Mouse (Mus musculus): ENCODE results near the gene Rpl23a. TPM values are rescaled to one million over a fixed set of nuclear protein-coding genes. Genes with fewer than 3 reads are reported as not detected.

The Rpl23a gene
- polyA plus RNA-seq, 1 experiment = 4,612 TPM

- no peaks in the 10 kb centered on the region for H3K79me2 ChIP-seq (ENCODE audit: control insufficient read depth, insufficient read depth)
- TF ChIP-seq CEBPB (IDR thresholded peaks at IDR 0.05; ENCODE audit: low read depth) = no peak
- TF ChIP-seq MYOG (IDR thresholded peaks at IDR 0.05; ENCODE audit: control insufficient read depth, extremely low read depth, insufficient read length) = no peak
- TF ChIP-seq USF1 (IDR thresholded peaks at IDR 0.05; ENCODE audit: low read depth) = no peak
- TF ChIP-seq FOSL1 (IDR thresholded peaks at IDR 0.05; ENCODE audit: insufficient read depth, low read length, poor library complexity, severe bottlenecking) = no peak
- no peak for TF ChIP-seq MAX (IDR thresholded peaks at IDR 0.05)
- no peak for TF ChIP-seq MYOD1 (IDR thresholded peaks at IDR 0.05; ENCODE audit: control insufficient read depth, insufficient read length, low read depth)
- no peak for TF ChIP-seq CTCF (IDR thresholded peaks at IDR 0.05; ENCODE audit: control insufficient read depth, insufficient read depth, insufficient read length)
- no peak overlapping the region for H3ac ChIP-seq (ENCODE audit: control insufficient read depth, insufficient read length, low read depth)
- H3K4me3 ChIP-seq (ENCODE audit: insufficient read depth, poor library complexity, severe bottlenecking) = no peak overlapping the region
- H3K36me3 ChIP-seq (ENCODE audit: control insufficient read depth, insufficient read depth) = peaks cover 7% of the 10 kb centered on the region
- no peaks in the 10 kb centered on the region for H3K27me3 ChIP-seq (ENCODE audit: control insufficient read depth, insufficient read depth, insufficient read length)
- no peaks in the 10 kb centered on the region for H3K79me3 ChIP-seq (ENCODE audit: low read depth)
Observed at GRCm38 (mm10) chr11:78172748-78173383, 10.5 kb downstream of the Rpl23a start.

DNA sequence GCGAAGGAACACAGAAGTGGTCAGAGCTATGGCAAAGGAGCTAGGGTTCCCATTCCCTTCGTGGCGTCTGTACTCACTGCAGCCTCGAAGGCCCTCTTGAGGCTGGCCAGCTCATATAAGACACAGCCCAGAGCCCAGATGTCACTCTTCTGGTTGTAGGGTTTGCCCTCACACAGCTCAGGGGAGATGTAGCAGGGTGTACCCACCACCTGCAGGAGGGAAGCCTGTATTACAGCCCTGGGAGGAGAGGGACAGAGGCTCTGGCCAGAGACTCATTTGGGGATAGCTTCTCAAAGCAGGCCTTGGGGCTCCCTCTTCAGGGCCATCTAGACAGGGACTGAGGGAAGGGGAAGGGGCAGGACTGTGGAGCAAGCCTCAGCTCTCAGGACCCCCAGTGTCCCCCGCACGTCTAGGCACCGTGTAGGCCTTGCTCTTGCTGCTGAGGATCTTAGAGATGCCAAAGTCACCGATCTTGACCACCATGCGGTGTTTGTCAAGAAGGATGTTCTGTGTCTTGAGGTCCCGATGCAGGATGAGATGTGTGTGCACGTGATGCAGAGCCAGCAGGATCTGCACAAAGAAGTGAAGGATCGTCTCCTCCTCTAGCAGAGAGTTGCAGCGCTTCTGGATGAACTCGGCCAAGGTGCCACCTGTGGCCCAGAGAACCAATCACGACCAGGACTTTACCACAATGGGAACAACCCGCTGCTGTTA is 11.2 kb downstream of the Rpl23a start:
- TF ChIP-seq CTCF (IDR thresholded peaks at IDR 0.05; ENCODE audit: control insufficient read depth, insufficient read depth, insufficient read length) (peak; percentile 6), MAX (IDR thresholded peaks at IDR 0.05) (no peak)
- H3K79me2 ChIP-seq (ENCODE audit: control insufficient read depth, insufficient read depth) = no peaks in the 10 kb centered on the region
- no peaks in the 10 kb centered on the region for H3K27me3 ChIP-seq (ENCODE audit: control insufficient read depth, insufficient read depth, insufficient read length)
- H3ac ChIP-seq (ENCODE audit: control insufficient read depth, insufficient read length, low read depth) = no peak overlapping the region
- H3K4me3 ChIP-seq (ENCODE audit: insufficient read depth, poor library complexity, severe bottlenecking) = no peak overlapping the region
- peaks cover 7% of the 10 kb centered on the region for H3K36me3 ChIP-seq (ENCODE audit: control insufficient read depth, insufficient read depth)
- no peaks in the 10 kb centered on the region for H3K79me3 ChIP-seq (ENCODE audit: low read depth)

DNA sequence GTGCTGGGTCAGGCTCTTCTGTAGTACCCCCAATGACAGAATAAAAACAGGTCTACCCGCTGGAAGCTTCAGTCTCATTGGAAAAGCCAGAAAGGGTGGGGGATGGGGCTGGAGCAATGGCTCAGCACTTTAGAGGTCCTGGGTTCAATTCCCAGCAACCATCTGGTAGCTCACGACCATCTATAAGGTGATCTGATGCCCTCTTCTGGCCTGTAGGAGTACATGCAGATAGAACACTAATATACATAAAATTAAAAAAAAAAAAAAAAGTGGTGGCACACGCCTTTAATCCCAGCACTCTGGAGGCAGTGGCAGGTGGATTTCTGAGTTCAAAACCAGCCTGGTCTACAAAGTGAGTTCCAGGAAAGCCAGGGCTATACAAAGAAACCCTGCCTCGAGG is 12.1 kb downstream of the Rpl23a start:
- TF ChIP-seq FOSL1 (IDR thresholded peaks at IDR 0.05; ENCODE audit: insufficient read depth, low read length, poor library complexity, severe bottlenecking) = no peak
- no peak for TF ChIP-seq MYOD1 (IDR thresholded peaks at IDR 0.05; ENCODE audit: control insufficient read depth, insufficient read length, low read depth)
- TF ChIP-seq MYOG (IDR thresholded peaks at IDR 0.05; ENCODE audit: control insufficient read depth, extremely low read depth, insufficient read length) = no peak
- no peak for TF ChIP-seq CTCF (IDR thresholded peaks at IDR 0.05; ENCODE audit: control insufficient read depth, insufficient read depth, insufficient read length)
- Histone ChIP-seq H3ac (ENCODE audit: control insufficient read depth, insufficient read length, low read depth) (no peak overlapping the region), H3K36me3 (ENCODE audit: control insufficient read depth, insufficient read depth) (peaks cover 7% of the 10 kb centered on the region), H3K27me3 (ENCODE audit: control insufficient read depth, insufficient read depth, insufficient read length) (no peaks in the 10 kb centered on the region), H3K4me3 (ENCODE audit: insufficient read depth, poor library complexity, severe bottlenecking) (no peak overlapping the region), H3K79me3 (ENCODE audit: low read depth) (no peaks in the 10 kb centered on the region), H3K79me2 (ENCODE audit: control insufficient read depth, insufficient read depth) (no peaks in the 10 kb centered on the region)

DNA sequence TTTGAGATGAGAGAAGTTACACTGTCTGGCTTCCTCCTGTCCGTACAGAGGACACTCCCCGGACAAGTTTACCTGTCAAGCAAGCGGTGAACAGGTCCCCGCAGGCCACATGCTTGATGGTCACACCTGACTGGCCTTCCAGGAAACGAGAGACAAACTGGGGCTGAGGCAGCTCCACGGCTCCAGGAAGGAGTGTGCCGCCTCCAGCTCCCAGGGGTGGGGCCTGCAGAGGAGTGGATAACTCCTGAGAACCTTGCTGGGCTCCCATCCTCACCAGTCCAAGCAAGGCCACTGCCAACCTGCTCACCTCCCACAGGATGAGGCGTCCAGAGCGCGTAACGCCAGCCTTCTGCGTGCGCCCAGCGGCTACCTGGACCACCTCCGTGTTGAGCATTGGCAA is 13.1 kb downstream of the Rpl23a start:
- Histone ChIP-seq H3K36me3 (ENCODE audit: control insufficient read depth, insufficient read depth) (peaks cover 7% of the 10 kb centered on the region), H3K27me3 (ENCODE audit: control insufficient read depth, insufficient read depth, insufficient read length) (no peaks in the 10 kb centered on the region), H3K79me2 (ENCODE audit: control insufficient read depth, insufficient read depth) (peaks cover under 1% of the 10 kb centered on the region), H3K4me3 (ENCODE audit: insufficient read depth, poor library complexity, severe bottlenecking) (no peak overlapping the region), H3K79me3 (ENCODE audit: low read depth) (no peaks in the 10 kb centered on the region), H3ac (ENCODE audit: control insufficient read depth, insufficient read length, low read depth) (no peak overlapping the region)
- TF ChIP-seq MYOD1 (IDR thresholded peaks at IDR 0.05; ENCODE audit: control insufficient read depth, insufficient read length, low read depth) = no peak
- no peak for TF ChIP-seq MYOG (IDR thresholded peaks at IDR 0.05; ENCODE audit: control insufficient read depth, extremely low read depth, insufficient read length)
- TF ChIP-seq FOSL1 (IDR thresholded peaks at IDR 0.05; ENCODE audit: insufficient read depth, low read length, poor library complexity, severe bottlenecking) = no peak
- TF ChIP-seq CEBPB (IDR thresholded peaks at IDR 0.05; ENCODE audit: low read depth) = no peak
- no peak for TF ChIP-seq MAX (IDR thresholded peaks at IDR 0.05)
- no peak for TF ChIP-seq USF1 (IDR thresholded peaks at IDR 0.05; ENCODE audit: low read depth)
- TF ChIP-seq CTCF (IDR thresholded peaks at IDR 0.05; ENCODE audit: control insufficient read depth, insufficient read depth, insufficient read length) = no peak

DNA sequence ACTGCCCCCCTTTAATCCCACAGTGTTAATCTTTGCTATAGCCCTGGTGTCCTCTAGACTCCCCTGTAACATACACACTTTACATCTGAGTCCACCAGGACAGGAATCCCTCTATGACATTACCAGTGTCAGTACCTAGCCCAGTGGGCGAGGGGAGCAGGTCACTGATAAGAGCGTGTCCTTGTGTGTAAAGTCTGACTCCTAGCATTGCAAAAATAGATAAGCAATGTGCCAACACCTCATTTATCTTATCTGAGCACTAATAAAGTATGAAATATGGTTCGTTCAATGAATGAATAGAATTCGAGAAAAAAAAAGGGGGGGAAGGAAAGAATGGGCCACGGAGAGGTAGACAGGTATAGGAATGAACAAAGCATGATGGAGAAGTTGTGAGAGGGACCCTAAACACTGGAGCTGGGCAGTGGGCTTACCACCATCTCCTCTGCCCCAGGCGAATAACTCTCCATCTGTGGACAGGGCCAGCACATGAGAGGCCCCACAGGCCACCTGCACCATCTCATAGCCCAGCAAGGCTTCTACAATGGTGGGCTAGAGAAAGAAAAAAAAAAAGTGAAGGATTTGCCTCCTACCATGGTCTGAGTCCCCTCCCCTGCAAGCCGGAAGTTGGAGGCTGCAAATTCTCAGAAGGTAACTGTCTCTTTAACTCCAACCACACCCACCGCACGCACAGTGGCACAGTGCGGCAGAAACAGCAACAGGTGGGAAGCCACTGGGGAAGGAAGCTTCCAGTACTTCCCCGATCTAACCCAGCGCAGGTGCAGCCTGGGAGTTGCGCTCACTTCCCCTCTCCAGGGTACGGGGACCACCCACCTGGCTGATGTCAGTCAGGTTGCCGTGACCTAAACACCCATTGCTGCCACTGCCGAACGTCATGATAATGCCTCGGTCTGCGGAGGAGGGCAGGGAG is 14.6 kb downstream of the Rpl23a start:
- Histone ChIP-seq H3K79me2 (ENCODE audit: control insufficient read depth, insufficient read depth) (peaks cover 16% of the 10 kb centered on the region), H3ac (ENCODE audit: control insufficient read depth, insufficient read length, low read depth) (no peak overlapping the region), H3K79me3 (ENCODE audit: low read depth) (peaks cover 14% of the 10 kb centered on the region), H3K36me3 (ENCODE audit: control insufficient read depth, insufficient read depth) (peaks cover 7% of the 10 kb centered on the region), H3K4me3 (ENCODE audit: insufficient read depth, poor library complexity, severe bottlenecking) (no peak overlapping the region), H3K27me3 (ENCODE audit: control insufficient read depth, insufficient read depth, insufficient read length) (no peaks in the 10 kb centered on the region)
- TF ChIP-seq MYOD1 (IDR thresholded peaks at IDR 0.05; ENCODE audit: control insufficient read depth, insufficient read length, low read depth) = no peak
